Mouse (Mus musculus) thymus, postnatal 10 days (tissue): ENCODE data around the gene Hist1h2bc.
"Not testable (repeated sequence)": the region's sequence is repeated elsewhere in the genome, so short reads cannot be mapped to it uniquely, and the experiment has no call there.

Experiments used
- DNase-seq, 2 experiments: peaks; one replicate each; pipeline ENCODE4 v3.0.0; 2021; ENCODE audit warnings: low spot score in 2 of 2

The Hist1h2bc gene

GRCm38 (mm10) chr13:23699767-23700166 lies 15.8 kb downstream of the Hist1h2bc start:
- no peak for DNase-seq

DNA sequence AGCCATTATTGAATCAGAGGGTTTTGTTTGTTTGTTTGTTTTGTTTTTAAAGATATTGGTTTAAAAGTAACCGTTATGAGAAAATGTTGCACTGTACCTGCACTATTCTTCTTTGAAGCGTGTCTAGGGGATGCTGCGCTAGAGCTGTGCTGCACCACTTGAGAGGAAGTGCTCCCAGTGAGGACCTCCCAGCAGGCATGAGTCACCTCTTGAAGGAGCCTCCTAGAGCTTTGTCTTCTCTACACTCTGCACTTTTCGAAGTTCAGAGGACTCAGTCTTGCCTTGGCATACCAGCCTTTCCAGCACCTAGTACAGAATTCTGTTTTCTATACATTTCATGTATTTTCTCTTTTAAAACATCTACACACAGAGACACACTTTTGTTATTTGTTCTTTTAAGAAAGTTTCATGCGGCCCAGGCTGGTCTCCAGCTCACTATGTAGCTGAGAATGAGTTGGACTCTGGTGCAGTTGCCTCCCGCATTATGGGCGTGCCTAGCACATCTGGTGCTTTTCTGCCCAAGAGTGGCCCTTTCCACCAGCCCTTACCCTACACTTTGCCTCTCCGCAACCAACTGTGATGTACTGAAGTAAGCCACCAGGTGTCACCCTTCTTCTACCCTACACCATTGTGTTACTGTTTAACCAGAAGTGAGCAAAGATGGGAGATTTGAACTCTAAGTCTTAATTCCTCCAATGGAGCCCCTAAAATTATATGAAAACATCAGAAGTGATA lies 17.0 kb downstream of the Hist1h2bc start:
- peak; percentile 76 to 79 for DNase-seq

DNA sequence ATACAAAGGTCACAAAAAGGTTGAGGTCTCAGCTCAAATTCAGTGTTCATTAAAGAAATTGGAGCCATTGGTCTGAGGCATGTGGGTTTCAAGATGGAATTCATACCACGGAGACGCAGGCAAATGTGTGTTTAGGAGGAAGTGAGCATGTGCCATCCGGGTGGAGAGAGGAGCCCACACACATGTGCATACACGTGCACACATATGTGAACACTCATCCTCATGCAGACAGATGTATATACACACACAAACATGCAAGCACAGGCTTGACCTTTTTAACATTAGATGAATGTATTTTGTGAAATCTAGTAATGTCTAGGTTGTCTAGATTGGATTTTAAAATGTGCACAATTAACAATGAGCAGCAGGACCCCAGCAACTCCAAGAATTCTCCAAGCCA lies 18.2 kb downstream of the Hist1h2bc start:
- DNase-seq: no peak

DNA sequence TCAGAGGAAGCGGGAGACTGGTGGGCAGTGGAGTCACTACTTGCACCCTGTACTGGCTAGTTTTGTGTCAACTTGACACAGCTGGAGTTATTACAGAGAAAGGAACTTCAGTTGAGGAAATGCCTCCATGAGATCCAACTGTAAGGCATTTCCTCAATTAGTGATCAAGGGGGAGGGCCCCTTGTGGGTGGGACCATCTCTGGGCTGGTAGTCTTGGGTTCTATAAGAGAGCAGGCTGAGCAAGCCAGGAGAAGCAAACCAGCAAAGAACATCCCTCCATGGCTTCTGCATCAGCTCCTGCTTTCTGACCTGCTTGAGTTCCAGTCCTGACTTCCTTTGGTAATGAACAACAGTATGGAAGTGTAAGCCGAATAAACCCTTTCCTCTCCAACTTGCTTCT lies 18.8 kb downstream of the Hist1h2bc start:
- not testable (repeated sequence) for DNase-seq

DNA sequence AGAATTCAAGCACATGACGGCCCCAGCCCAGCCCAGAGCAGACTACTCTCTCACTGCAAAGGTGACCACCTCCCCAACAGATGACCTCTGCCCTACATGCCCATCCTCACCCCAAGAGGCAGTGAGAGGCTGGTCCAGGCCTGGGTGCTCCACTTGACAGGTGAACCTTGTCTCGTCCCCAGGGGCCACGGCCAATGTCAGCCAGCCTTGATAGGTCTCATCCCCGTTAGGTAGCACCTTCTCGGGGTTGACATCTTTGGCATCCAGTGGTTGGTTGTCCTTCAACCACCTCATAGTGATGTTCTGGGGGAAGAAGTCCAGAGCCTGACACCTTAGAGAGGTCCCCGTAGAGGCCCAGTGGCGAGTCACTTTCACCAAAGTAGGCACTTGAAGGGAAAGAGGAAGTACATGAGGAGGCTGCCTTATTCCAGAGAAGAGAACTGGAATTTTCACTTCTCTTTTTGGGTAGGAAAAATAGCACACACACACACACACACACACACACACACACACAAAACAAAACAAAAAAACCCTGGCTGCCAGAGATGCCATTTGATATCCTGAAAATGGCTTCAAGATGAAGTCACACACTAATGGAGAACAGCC lies 21.9 kb downstream of the Hist1h2bc start:
- no peak for DNase-seq

GRCm38 (mm10) chr13:23706771-23707170 lies 22.8 kb downstream of the Hist1h2bc start:
- no peak for DNase-seq

GRCm38 (mm10) chr13:23708041-23708440 lies 24.0 kb downstream of the Hist1h2bc start:
- no peak for DNase-seq

GRCm38 (mm10) chr13:23708654-23709053 lies 24.7 kb downstream of the Hist1h2bc start:
- DNase-seq: no peak

GRCm38 (mm10) chr13:23709714-23710373 lies 25.8 kb downstream of the Hist1h2bc start:
- no peak for DNase-seq

DNA sequence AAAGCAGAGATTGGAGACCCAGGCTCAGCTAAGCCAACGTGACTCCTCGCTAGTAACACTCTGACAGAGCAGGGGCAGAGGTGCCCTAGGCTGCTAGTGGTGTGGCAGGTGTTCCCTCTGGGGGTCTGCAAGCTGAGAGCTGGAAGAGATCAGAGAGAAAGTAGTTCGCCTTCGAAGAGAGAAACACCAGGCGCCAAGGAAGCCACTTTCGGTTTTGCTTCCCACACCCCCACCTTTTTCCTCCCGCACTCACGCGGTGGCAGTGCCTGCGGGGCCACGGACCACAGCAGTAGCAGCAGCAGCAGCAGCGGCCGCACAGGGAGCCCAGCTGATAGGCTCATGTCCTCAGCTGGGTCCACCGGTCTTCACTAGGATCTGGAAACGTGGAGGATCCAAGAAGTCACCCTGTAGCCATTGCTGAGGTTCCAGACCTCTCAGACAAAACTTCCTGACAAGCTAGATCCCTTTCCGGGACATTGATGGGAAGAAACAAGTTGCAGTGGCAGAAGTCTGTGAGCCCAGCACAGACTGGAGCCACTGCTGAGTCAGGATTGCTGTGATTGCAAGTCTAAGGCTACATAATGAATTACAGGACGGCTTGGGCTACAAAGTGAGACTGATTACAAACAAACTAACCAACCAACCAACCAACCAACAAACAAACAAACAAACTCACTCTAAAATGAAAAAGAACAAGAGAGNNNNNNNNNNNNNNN lies 26.5 kb downstream of the Hist1h2bc start, which contains the start of gene Hfe:
Gene Hfe, minus strand, starts transcription at position 481 of the 716 bp plus-strand sequence.
- DNase-seq: peak; percentile 71 to 77

- DNase-seq: no peak
Measured at GRCm38 (mm10) chr13:23716261-23717042, 32.5 kb downstream of the Hist1h2bc start.

- peak in 1 of 2 experiments; percentile 2 for DNase-seq
Measured at GRCm38 (mm10) chr13:23717176-23717575, 33.2 kb downstream of the Hist1h2bc start.

GRCm38 (mm10) chr13:23717593-23718245 lies 33.7 kb downstream of the Hist1h2bc start:
- peak in 1 of 2 experiments; percentile 1 for DNase-seq

GRCm38 (mm10) chr13:23724239-23724638 lies 40.2 kb downstream of the Hist1h2bc start:
- DNase-seq: peak in 1 of 2 experiments; percentile 1

- no peak for DNase-seq
Measured at GRCm38 (mm10) chr13:23725213-23725612, 41.2 kb downstream of the Hist1h2bc start.

DNA sequence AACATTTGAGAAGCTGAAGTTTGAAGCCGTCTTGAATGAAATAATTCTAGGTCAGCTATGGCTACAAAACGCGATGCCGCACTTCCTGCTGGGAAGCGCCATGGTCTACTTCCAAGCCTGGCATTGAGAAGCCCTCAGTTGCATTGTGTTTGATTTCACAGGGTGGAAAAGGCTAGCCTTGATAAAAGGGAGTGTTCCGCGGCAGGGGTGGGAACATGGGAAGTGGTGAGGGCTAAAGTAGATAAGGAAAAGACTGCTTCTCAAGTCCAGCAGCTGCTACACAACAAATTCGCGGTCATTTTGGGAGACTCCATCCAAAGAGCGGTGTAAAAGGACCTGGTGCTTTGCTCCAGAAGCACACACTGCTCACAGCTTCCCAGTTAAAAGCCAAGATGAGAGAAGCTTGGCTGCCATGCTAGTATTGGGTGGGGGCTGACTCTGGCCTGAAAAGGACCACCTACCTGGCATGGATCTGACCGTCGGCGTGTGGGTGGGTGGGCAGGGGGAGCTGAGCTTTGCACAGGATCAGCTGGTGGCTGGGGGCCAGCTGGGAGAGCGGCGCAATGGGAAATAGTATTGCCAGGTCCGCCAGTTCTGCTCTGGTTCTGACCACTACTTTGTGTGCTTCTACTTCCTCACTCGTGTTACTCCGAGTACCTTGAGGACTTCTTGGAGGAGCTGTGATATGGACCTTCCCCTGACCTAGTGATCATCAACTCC lies 44.6 kb downstream of the Hist1h2bc start:
- peak in 1 of 2 experiments; percentile 3 for DNase-seq

GRCm38 (mm10) chr13:23729192-23729525 lies 45.2 kb downstream of the Hist1h2bc start:
- peak; percentile 34 to 36 for DNase-seq

- DNase-seq: peak in 1 of 2 experiments; percentile 3
Measured at GRCm38 (mm10) chr13:23729706-23730105, 45.7 kb downstream of the Hist1h2bc start.

DNA sequence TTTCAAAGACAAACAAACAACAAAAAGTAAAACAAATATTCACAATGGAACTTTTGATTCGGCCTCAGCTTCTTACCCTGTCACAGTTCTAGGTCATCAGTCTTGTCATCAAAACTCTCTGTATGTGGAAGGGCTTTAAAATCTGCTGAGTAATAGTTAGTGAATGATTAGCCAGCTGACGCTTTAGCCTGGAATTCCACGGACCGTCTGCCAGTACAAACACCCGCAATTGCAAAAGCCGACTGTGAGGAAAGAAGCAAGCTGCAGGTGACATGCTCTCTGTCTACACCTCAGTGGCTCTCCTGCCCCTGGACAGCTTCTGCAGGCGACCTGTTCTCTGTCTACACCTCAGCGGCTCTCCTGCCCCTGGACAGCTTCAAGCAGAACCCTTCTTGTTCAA lies 46.5 kb downstream of the Hist1h2bc start:
- DNase-seq: no peak

DNA sequence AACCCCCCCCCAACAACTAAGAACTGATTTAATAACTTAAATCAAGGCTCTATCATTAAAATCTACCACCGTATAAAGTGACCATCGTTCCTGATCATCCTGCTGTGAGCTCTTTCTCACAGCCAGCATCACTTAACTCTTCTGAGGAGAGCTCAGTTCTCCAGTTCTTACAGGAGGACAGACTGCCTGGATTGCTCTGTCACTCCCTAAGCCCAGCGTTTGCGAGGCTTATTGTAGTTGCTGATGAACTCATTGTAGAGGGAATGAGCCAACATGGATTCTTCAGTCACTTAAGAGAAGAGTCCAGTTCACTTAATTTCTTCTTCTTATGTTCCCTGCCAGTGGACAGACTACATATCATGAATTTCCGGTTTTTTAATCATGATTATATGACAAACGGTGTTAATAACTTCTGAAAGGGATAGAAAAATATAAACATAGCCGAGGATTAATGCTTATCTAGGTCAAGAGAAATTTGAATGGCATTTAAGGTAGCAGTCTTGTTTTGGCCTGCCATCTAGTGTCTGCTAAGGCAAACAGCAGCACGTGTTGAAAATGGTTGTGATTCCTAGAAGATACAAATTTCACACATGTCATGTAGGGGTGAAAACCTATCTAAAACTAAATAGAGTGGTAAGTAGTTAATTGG lies 48.3 kb downstream of the Hist1h2bc start:
- DNase-seq: no peak
